Mouse (Mus musculus) embryonic stem cell, embryonic (primary cell): ENCODE data around the gene Gm20219.

Source experiments
- CTCF ChIA-PET, 4 experiments: fragments of 300-600 bp in 2 of 4; fragments of 350-600 bp in 2 of 4; sonication (Branson Sonifier 250); formaldehyde crosslinking; loops; one replicate each; lab custom pipeline; 2022; ENCODE audit warnings: inconsistent platforms in 2 of 4; lab: Charles Lee
- POLR2A ChIA-PET, 4 experiments: fragments of 300-600 bp in 2 of 4; fragments of 350-600 bp in 2 of 4; sonication (Branson Sonifier 250); formaldehyde crosslinking; loops; one replicate each; lab custom pipeline; 2022; ENCODE audit warnings: antibody characterized with exemption in 4 of 4, inconsistent platforms in 1 of 4; lab: Charles Lee

The Gm20219 gene

GRCm38 (mm10) chr17:56545945-56546344 lies 8.2 kb downstream of the Gm20219 start:
- CTCF ChIA-PET = interaction anchor here in 2 of 4 experiments (1.0 to 2.4 kb wide), 2 partner anchors 43 to 189 kb away, joined by 3 to 6 read pairs; no protein-coding TSS in a partner anchor
- POLR2A ChIA-PET = interaction anchor here in 2 of 4 experiments (0.7 to 2.1 kb wide), 12 partner anchors 13 to 589 kb away, joined by 3 to 7 read pairs (median 4); partner anchors contain the start of gene Lonp1 (in 1 of the 2)

GRCm38 (mm10) chr17:56544699-56545387 lies 9.3 kb downstream of the Gm20219 start:
- POLR2A ChIA-PET = interaction anchor here in 3 of 4 experiments (0.5 to 1.0 kb wide), 3 partner anchors 42 to 108 kb away, joined by 3 read pairs; no protein-coding TSS in a partner anchor
- CTCF ChIA-PET = interaction anchor here in 3 of 4 experiments (1.1 to 3.3 kb wide), 9 partner anchors 8 to 194 kb away, joined by 3 to 23 read pairs (median 4); no protein-coding TSS in a partner anchor

GRCm38 (mm10) chr17:56543684-56544224 lies 10.4 kb downstream of the Gm20219 start:
- POLR2A ChIA-PET = interaction anchor here in 1 of 4 experiments (0.6 kb wide), 1 partner anchor 107 kb away, joined by 3 read pairs; no protein-coding TSS in a partner anchor
- CTCF ChIA-PET = interaction anchor here in 3 of 4 experiments (0.6 to 3.3 kb wide), 15 partner anchors 9 to 211 kb away, joined by 3 to 23 read pairs (median 3); partner anchors contain the start of genes Gm20219 (in 1 of the 3) and Ranbp3 (in 1 of the 3)

DNA sequence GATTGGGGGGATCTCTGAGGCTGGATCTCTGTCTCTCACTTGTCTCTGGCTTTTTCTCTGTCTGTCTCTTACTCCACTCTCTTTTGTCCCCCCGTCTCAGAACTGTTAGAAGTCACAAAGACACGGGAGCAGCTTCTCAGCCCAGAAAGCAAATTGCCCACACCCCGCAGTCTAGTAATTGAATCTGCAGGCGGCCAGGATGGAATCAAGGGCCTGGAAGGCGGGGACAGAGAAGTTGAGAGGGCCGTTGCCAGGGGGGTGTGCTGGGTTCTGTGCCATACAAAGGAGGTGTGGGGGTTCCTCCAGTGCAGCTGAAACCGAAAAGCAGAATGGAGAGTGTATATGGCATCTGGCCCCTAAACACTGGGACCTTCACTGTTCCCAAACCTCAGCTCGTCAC lies 11.5 kb downstream of the Gm20219 start:
- POLR2A ChIA-PET = interaction anchor here in 2 of 4 experiments (0.5 to 1.5 kb wide), 3 partner anchors 10 to 69 kb away, joined by 3 to 4 read pairs (median 3); no protein-coding TSS in a partner anchor

DNA sequence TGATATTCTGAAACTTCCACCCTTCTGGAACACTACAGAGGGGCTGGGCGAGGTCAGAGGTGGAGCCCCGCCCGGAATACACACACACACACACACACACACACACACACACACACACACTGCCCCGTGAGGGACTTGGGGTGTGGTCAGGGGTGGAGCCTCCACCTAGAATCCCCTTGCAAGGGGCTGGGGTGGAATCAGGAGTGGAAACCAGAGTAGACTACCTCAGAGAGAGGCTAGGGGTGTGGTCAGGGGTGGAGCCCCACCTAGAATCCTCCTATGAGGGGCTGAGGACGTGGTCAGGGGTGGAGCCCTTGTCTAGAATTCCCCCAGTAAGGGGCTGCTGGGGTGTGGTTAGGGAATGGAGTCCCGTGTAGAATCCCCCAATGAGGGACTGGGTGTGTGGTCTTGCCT lies 13.6 kb downstream of the Gm20219 start:
- POLR2A ChIA-PET = no interaction called here
- CTCF ChIA-PET = interaction anchor here in 1 of 4 experiments (2.5 kb wide), 1 partner anchor 13 kb away, joined by 8 read pairs; no protein-coding TSS in a partner anchor

More for the DNA sequence above, 11.5 kb downstream of the Gm20219 start:
- CTCF ChIA-PET = interaction anchor here in 2 of 4 experiments (0.8 to 3.3 kb wide), 3 partner anchors 10 to 130 kb away, joined by 3 to 23 read pairs (median 3); partner anchors contain the start of gene Ranbp3 (in 1 of the 2)

DNA sequence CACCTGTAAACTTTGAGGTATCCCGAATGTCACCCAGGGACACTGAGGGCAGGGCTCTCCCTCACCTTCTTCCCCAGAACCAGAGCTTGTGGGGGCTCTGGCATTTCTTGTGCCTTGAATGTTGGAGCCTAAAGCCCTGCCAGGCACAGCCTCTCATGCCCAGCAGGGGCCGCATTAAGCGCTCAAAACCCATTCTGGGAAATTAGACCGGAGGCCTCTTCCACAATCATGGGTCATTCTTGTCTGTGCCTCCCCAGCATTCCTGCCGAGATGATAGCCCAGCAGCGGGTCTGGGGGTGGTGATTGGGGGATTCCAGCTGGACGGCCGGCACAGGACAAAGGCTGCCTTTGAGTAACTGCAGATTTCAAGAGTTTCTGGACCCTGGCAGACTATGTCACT lies 16.3 kb downstream of the Gm20219 start:
- CTCF ChIA-PET = interaction anchor here in 2 of 4 experiments (0.6 to 1.2 kb wide), 2 partner anchors 15 to 19 kb away, joined by 3 read pairs; no protein-coding TSS in a partner anchor

GRCm38 (mm10) chr17:56536874-56537273 lies 17.3 kb downstream of the Gm20219 start:
- ChIA-PET POLR2A (no interaction called here), CTCF (interaction anchor here in 1 of 4 experiments (1.2 kb wide), 1 partner anchor 16 kb away, joined by 3 read pairs; no protein-coding TSS in a partner anchor)

More for the DNA sequence above, 16.3 kb downstream of the Gm20219 start:
- POLR2A ChIA-PET = interaction anchor here in 2 of 4 experiments (0.6 to 1.6 kb wide), 3 partner anchors 21 to 564 kb away, joined by 3 to 9 read pairs (median 6); no protein-coding TSS in a partner anchor

- CTCF ChIA-PET = interaction anchor here in 1 of 4 experiments (0.7 kb wide), 1 partner anchor 112 kb away, joined by 3 read pairs; no protein-coding TSS in a partner anchor
- POLR2A ChIA-PET = interaction anchor here in 1 of 4 experiments (1.0 kb wide), 1 partner anchor 13 kb away, joined by 3 read pairs; no protein-coding TSS in a partner anchor
These were observed 18.0 kb downstream of the Gm20219 start for GRCm38 (mm10) chr17:56536192-56536591.

DNA sequence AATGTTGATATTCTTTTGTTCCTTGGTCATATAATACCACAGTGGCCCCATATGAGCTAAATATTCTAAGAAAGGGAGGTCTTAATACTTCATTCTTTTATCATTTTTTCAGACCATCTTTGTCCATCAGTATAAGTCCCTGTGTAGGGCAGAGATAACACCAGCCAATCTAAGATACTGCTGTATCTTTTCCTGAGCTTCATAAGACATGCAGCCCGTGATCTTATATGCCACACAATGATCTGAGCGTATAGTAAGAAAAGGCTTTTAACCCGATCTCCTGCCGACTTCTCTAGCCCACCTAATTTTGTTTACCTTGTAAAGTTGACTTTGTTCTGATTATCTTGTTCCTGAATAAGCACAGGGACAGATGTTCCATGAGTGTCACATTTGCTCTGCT lies 29.2 kb downstream of the Gm20219 start:
- ChIA-PET POLR2A (interaction anchor here in 2 of 4 experiments (0.6 kb wide), 2 partner anchors 10 to 15 kb away, joined by 3 read pairs; no protein-coding TSS in a partner anchor), CTCF (interaction anchor here in 1 of 4 experiments (1.3 kb wide), 1 partner anchor 22 kb away, joined by 5 read pairs; no protein-coding TSS in a partner anchor)

GRCm38 (mm10) chr17:56522744-56523143 lies 31.4 kb downstream of the Gm20219 start:
- POLR2A ChIA-PET = interaction anchor here in 1 of 4 experiments (0.6 to 0.8 kb wide), 2 partner anchors 13 to 36 kb away, joined by 3 read pairs; no protein-coding TSS in a partner anchor

GRCm38 (mm10) chr17:56515690-56516410 lies 38.3 kb downstream of the Gm20219 start:
- ChIA-PET CTCF (interaction anchor here in 3 of 4 experiments (0.6 to 2.6 kb wide), 11 partner anchors 13 to 433 kb away, joined by 3 to 8 read pairs (median 4); no protein-coding TSS in a partner anchor), POLR2A (interaction anchor here in 2 of 4 experiments (1.0 to 3.3 kb wide), 11 partner anchors 11 to 212 kb away, joined by 3 to 12 read pairs (median 4); partner anchors contain the start of genes Gm20219 (in 1 of the 2) and Lonp1 (in 1 of the 2))

More at GRCm38 (mm10) chr17:56522744-56523143, 31.4 kb downstream of the Gm20219 start:
- CTCF ChIA-PET = interaction anchor here in 1 of 4 experiments (0.6 kb wide), 2 partner anchors 29 to 369 kb away, joined by 3 to 5 read pairs; no protein-coding TSS in a partner anchor

GRCm38 (mm10) chr17:56514916-56515315 lies 39.3 kb downstream of the Gm20219 start:
- ChIA-PET CTCF (interaction anchor here in 2 of 4 experiments (0.7 to 2.6 kb wide), 8 partner anchors 27 to 1254 kb away, joined by 4 to 8 read pairs (median 4); partner anchors contain the start of gene Cntnap5c (in 1 of the 2)), POLR2A (interaction anchor here in 2 of 4 experiments (0.6 to 3.3 kb wide), 5 partner anchors 10 to 112 kb away, joined by 3 to 12 read pairs (median 5); partner anchors contain the start of gene Lonp1 (in 1 of the 2))

- CTCF ChIA-PET = interaction anchor here in 1 of 4 experiments (0.7 kb wide), 1 partner anchor 1255 kb away, joined by 4 read pairs; the partner anchor contains the start of gene Cntnap5c
- POLR2A ChIA-PET = interaction anchor here in 1 of 4 experiments (3.3 kb wide), 1 partner anchor 37 kb away, joined by 12 read pairs; no protein-coding TSS in a partner anchor
These were observed 39.9 kb downstream of the Gm20219 start for GRCm38 (mm10) chr17:56514330-56514729.

DNA sequence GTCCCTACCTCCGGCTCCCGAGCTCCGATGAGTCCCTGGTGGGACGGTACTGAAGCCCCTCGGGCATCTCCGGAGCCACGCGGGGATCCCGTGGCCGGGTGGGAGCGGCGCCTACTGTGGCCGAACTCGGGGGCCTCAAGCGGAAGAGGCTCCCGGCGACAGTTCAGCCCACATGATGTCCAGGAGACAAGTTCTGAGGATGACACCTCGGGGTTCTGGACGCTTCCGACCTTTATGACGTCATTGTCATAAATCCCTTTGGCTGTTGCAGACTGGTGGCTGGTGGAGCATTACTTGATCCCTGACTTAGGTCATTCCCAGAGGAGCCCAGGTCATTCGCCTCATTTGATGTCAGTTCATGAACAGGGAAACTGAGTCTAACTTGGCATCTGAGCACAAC lies 41.9 kb downstream of the Gm20219 start, which contains the start of gene Znrf4:
Gene Znrf4, minus strand, starts transcription at position 122 of the 400 bp plus-strand sequence.
- ChIA-PET CTCF (interaction anchor here in 1 of 4 experiments (1.0 kb wide), 1 partner anchor 41 kb away, joined by 3 read pairs; no protein-coding TSS in a partner anchor), POLR2A (interaction anchor here in 2 of 4 experiments (1.3 to 2.0 kb wide), 5 partner anchors 33 to 152 kb away, joined by 4 to 5 read pairs (median 5); partner anchors contain the start of gene Lonp1 (in 1 of the 2))

GRCm38 (mm10) chr17:56511707-56512090 lies 42.5 kb downstream of the Gm20219 start:
- ChIA-PET POLR2A (interaction anchor here in 3 of 4 experiments (0.5 to 2.1 kb wide), 12 partner anchors 9 to 208 kb away, joined by 3 to 7 read pairs (median 5); partner anchors contain the start of genes Lonp1 (in 1 of the 3), Safb2 (in 1 of the 3) and Uhrf1 (in 1 of the 3)), CTCF (interaction anchor here in 3 of 4 experiments (0.9 to 1.1 kb wide), 3 partner anchors 9 to 47 kb away, joined by 3 to 4 read pairs (median 3); no protein-coding TSS in a partner anchor)
